Mouse (Mus musculus) urinary bladder, postnatal 4 days (tissue): ENCODE data around the gene Lrrc7.

Experiments
- DNase-seq, 2 experiments: peaks; one replicate each; pipeline ENCODE4 v3.0.0; 2021 to 2022; ENCODE audit warnings: low spot score in 2 of 2

Lrrc7 gene

DNA sequence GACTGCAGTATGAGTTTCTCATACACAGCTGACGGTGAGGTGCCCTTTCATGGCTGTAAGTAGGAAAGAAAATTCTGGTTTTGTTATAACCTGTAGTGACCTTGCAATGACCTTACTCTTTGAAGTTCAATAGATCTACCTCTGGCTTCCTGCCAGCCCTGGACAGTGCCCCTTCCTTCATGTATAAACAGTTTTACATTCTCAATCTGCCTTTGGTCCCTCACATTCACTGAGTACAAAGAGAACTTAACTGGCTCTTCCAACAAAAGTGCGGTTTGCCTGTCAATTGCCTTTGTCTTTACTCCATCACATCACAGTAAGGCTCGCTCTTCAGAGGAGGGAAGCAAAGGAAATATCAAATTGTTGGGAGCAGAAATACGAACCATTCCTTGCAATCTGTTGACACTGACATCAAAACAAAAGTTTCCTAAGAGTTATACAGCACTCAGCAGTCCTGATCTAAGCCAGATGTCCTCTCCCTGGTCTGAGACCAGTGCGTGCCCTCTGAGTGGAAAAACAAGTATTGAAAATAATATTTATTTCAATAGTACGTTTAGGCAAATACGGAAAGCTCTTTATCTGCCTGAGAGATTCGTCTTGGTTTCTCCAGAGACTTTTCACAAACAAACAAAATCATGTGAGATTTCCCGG is 493.3 kb downstream of the Lrrc7 start:
- no peak for DNase-seq

DNA sequence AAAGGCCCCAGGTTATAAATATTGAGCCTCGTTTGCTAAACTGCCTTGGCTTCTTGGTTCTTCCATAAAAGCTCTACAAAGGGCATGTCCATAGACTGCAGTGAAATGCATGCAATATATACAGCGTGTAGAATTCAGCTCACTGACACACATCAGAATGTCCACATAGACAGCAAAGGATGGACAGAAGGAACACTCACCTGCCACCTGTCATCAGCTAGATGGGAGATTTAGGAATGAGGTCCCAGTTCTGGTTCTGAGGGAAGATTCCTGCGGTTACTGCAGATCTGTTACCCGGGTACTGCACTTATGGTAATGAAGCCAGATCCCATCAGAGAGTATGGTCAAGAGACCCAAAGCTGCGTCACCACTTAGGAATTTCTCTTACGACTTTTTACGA is 494.1 kb downstream of the Lrrc7 start:
- no peak for DNase-seq

DNA sequence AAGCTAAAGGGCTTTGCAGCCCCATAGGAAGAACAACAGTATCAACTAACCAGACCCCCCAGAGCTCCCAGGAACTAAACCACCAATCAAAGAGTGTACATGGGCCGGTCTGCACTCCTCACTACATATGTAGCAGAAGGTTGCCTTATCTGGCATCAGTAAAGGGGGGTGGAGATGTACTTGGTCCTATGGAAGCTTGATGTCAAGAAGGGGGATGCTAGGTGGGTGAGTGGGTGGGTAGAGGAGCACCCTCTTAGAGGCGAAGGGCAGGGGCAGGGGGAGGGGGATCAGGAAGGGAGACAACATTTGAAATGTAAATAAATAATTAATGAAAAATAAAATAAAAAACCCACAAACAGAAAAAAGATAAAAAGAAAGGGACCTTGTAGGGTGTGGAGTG is 496.8 kb downstream of the Lrrc7 start:
- no peak for DNase-seq

DNA sequence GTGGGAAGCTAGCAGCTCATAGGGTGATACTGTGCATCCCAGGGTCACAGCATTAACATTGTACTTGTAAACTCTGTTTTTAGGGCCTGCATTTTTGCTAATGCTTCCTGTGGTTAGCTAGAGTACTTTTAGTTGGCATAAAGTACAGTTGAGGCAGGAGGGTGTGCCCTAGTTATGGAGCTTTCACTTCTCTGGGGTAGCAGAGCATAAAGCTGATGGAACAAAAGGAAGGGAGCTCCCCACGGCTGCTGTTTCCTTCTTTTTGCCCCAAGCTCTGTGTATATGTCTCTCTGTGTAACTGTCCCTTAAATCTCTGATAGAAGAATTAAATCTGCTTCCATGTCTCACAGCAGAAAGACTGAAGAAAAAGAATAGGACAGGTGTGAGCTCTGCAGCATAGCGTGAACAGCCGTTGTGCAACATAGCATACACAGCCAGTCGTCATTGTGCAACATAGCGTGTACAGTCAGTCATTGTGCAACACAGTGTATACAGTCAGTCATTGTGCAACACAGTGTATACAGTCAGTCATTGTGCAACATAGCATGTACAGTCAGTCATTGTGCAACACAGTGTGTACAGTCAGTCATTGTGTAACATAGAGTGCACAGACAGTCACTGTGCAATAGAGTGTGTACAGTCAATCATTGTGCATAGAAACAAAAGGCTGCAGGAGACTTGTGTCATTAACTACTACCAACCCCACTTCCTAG is 500.1 kb downstream of the Lrrc7 start:
- no peak for DNase-seq

DNA sequence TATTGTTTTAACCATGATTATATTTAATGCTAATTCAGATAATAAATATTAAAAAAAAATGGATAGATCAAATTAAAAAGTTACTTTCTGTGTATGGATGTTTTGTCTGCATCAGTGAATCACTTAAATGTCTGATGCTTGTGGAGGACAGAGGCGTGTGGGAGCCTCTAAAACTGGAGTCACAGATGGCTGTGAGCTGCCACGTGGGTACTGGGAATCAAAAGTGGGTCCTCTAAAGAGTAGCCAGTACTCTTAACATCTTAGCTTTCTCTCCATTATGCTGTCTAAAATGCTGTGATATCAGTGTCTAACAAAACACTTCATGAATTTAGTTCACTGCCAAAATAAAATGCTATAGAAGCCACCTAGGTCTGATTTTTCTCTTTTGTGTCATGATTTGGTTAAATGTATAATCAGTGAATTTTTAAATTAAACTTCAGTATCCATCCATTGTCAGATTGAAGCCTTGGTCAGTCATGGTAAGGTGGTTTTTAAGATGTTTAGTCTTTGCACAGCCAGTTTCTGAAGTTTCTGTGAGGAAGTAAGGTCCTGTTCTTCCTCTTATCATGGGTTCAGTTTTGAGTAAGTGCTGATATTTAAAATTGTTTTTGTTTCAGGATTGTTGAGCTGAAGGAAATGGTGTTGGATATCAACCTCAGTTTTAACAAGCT is 501.3 kb downstream of the Lrrc7 start:
- no peak for DNase-seq

DNA sequence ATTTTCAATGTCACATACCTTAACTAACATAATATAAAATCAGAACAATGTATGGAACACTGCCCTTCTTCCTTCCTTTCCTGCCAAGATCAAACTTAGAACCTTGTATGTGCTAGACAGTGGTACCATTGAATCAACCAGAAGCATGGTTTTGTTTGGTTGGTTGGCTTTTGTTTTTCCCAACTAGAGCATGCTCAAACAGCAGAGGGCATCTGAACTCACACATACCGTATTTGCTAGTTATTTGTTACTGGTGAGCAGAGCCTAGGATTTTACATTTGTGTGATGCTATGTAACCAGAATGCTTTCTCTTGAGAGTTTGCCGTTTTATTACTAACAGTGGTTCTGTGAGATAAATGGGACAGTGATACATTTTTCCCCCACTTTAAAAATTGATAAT is 512.5 kb downstream of the Lrrc7 start:
- DNase-seq = no peak

DNA sequence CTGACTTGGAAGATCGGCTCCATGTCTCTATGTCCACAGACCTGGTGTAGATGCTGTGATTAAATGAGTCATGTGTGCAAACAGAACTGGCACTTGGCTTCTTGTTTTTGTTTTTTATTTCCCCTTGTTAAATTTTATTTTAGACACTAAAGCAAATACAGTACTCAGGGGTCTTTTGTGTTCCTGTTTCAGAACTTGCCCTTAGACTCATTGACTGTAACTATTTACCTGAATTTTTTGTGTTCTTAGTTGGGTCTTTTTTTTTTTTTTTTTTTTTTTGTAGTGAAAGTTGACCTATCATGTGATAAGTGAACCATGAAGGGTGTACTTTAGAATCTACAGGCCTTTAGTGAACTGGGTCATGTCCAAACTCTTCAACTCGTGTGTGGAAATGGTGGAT is 521.3 kb downstream of the Lrrc7 start:
- DNase-seq = no peak

DNA sequence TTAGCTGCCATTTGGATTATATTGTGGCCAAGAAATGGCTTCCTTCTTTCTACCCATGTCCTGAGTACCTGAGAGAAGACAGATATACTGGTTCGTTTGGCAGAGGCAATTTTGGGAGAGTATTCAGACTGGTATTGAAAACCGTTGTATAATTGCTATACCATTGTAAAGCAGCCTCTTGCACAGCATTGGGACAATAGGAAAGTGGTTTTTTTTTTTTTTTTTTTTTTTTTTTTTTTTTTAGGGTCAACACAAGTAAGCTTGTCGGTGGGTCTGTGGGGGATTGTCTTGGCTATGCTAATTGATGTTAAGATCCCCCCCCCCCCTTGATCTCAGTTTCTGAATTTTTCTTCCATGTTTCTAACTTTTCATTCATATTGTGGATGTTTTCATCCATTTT is 523.9 kb downstream of the Lrrc7 start:
- DNase-seq = no peak

DNA sequence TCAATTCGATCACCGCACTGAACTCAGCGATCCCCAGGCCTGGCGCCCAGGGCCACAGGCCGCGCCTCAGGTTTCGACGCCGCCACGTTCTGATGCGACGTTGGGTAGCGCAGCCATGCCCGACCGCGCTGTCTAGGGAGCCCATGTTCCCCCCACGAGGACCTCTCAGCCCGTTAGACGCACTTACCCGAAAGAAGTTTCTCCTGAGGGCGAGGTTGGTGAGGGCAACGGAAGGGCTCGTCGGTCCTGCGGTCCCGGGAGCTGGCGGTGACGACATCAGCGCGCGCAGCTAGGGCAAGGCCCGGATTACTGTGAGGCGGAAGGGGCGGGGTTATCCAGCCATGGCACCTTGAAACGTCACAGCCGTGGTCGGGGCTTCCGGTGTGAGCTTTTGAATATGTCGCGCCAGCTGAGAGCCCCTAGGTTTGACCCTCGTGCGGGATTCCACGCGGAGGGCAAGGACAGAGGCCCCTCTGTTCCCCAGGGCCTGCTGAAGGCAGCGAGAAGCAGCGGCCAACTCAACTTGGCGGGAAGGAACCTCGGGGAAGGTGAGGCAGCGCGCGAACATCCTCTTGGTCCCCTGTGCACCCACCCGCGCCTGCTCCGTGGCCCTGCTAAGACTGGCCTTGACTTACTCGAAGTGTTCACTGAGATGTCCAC is 525.6 kb downstream of the Lrrc7 start, which contains the start of the genes Srsf11 and Lrrc40:
Srsf11 (minus strand) TSS at position 311 of the 660 bp plus-strand sequence.
Lrrc40 (plus strand) TSS at position 334 of the 660 bp plus-strand sequence.
- peak; percentile 88 to 94 for DNase-seq

DNA sequence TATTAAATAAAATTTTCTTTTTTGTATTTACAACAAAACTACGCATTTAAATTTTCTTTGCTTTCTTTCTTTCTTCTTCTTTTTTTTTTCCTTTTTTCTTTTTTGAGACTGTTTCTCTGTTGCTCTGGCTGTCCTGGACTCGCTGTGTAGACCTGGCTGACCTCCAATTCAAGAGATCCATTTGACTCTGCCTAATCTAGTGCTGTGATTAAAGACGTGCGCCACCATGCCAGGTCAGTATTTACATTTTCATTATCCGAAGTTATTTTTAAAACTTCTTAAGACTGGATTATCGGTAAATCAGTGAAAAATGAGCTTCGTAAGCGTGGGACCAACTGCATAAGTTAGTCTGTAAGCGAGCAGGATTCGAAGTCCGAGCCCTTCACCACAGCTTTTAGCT is 526.2 kb downstream of the Lrrc7 start:
- DNase-seq = no peak
